Mouse (Mus musculus) midbrain, embryonic 16.5 days (tissue): ENCODE measurements around the gene Dock6. TPM values are rescaled to one million over a fixed set of nuclear protein-coding genes. Genes with fewer than 3 reads are reported as not detected.

Experiments
- ATAC-seq: fragments of 200-750 bp; cut with Nextera tagmentation; 2 replicates; pipeline ENCODE4 v1.8.0; 2017; ENCODE audit warnings: moderate TSS enrichment
- H3K27ac ChIP-seq: fragments of 300-500 bp; sonication (generic); 2 replicates; pipeline ENCODE4 v1.5.1; 2014; ENCODE audit warnings: mild to moderate bottlenecking, low read length, mixed read lengths
- H3K27me3 ChIP-seq: fragments of 300-500 bp; sonication (generic); 2 replicates; pipeline ENCODE4 v1.6.1; 2014; ENCODE audit warnings: low read depth, low read length, mixed read lengths; ENCODE audit not compliant: control insufficient read depth, insufficient read depth
- H3K36me3 ChIP-seq: fragments of 300-500 bp; sonication (generic); 2 replicates; pipeline ENCODE4 v1.6.1; 2014; ENCODE audit warnings: mild to moderate bottlenecking, low read length, moderate library complexity, mixed read lengths; ENCODE audit not compliant: control insufficient read depth, insufficient read depth
- H3K4me1 ChIP-seq: fragments of 300-500 bp; sonication (generic); 2 replicates; pipeline ENCODE4 v1.6.1; 2014; ENCODE audit warnings: mild to moderate bottlenecking, low read length, mixed read lengths; ENCODE audit not compliant: control insufficient read depth, insufficient read depth
- H3K4me2 ChIP-seq: fragments of 300-500 bp; sonication (generic); 2 replicates; pipeline ENCODE4 v1.6.1; 2014; ENCODE audit warnings: mild to moderate bottlenecking, low read length, mixed read lengths
- H3K4me3 ChIP-seq: fragments of 300-500 bp; sonication (generic); 2 replicates; pipeline ENCODE4 v1.5.1; 2014; ENCODE audit warnings: low read depth, mild to moderate bottlenecking, low read length, moderate library complexity, mixed read lengths
- H3K9ac ChIP-seq: fragments of 300-500 bp; sonication (generic); 2 replicates; pipeline ENCODE4 v1.6.1; 2014; ENCODE audit warnings: low read depth, low read length, mixed read lengths
- H3K9me3 ChIP-seq: fragments of 300-500 bp; sonication (generic); replicated peaks from 2 replicates; pipeline ENCODE4 v1.6.1; 2014; ENCODE audit warnings: mild to moderate bottlenecking, low read length, mixed read lengths; ENCODE audit not compliant: control insufficient read depth, poor library complexity, severe bottlenecking
- WGBS: fragments of 180-500 bp; shearing (Covaris S2); extraction: QIAGEN DNeasy Blood & Tissue Kit; methylation state at CpG from one replicate; pipeline ENCODE4 v1.1.7; 2014; 5-methylcytosine and 5-hydroxymethylcytosine counted together
- polyA plus RNA-seq: library from polyadenylated mRNA; unstranded; fragments of >200 nt; fragmentation: Nextera tagmentation; extraction: Ambion mirVana; gene quantifications from 2 replicates; pipeline ENCODE4 v1.2.1, GENCODE M21; 2015

The Dock6 gene
- polyA plus RNA-seq, 1 experiment from 2014 or later, result 13.4 TPM

DNA sequence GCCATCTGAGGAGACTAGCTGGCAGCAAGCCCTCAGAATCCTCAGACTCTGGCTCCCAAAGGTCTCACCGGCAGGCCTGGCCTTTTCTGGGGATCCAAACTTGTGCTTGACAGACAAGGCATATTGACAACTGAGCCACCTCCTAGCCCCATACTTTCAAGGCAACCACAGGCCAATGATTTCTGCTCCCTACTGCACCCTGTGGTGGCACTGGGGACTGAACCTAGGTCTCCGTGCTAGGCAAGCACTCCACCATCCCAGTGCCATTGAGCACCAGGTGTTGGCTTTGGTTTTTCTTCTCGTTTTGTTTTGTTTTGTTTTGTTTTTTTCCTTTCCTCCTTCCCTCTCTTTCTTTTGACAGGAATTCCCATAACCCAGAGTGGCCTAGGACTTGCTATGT, 43.9 kb downstream of the Dock6 start:
- Histone ChIP-seq H3K4me1 (no peaks in the 10 kb centered on the region), H3K9ac (no peak overlapping the region), H3K9me3 (no peaks in the 10 kb centered on the region), H3K27me3 (no peaks in the 10 kb centered on the region), H3K4me3 (no peak overlapping the region), H3K4me2 (no peak overlapping the region), H3K36me3 (no peaks in the 10 kb centered on the region), H3K27ac (no peak overlapping the region)
- WGBS, result 80% methylated on average over 3 of the region's 3 CpGs
- no peak for ATAC-seq

DNA sequence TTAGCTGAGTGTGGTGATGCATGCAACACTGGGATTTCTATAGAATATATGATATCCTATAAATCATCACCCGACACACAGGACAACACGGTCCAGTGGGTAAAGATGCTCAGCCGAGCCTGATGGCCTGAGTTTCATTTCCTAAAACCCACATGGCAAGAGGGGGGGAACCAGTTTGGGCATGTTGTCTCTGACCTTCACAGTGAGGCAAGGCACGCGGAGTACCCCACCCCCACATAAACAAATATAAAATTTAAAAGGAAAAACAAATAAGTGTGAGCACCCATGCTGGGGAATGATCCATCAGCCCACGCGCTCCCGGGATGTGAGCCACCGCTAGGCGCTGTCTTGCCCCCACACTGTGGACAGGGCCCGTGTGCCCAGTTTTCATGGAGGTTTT, 45.5 kb downstream of the Dock6 start:
- Histone ChIP-seq H3K36me3 (no peaks in the 10 kb centered on the region), H3K9ac (no peak overlapping the region), H3K9me3 (no peaks in the 10 kb centered on the region), H3K27me3 (no peaks in the 10 kb centered on the region), H3K4me2 (no peak overlapping the region), H3K4me3 (no peak overlapping the region), H3K27ac (no peak overlapping the region), H3K4me1 (no peaks in the 10 kb centered on the region)
- WGBS, result 88% methylated on average over 11 of the region's 11 CpGs
- no peak for ATAC-seq

DNA sequence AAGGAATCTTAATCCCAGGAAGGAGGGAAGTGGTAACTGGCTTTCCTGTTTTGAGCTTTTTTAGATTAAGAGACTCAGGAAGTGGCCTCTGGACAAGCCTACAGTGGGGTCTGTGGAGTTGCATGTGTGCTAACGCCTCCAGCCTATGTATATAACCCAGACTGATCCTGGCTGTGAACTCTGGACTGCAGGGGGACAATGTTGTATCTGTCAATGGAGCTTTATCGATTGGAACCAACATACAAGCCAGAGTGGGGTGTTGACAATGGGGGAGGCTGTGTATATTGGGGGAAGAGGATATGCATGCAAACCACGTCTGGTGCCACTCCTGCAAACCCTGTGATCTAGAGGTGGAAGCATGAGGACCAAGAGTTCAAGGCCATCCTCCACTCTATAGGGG, 46.1 kb downstream of the Dock6 start:
- no peaks in the 10 kb centered on the region for H3K27me3 ChIP-seq
- H3K9ac ChIP-seq, result no peak overlapping the region
- H3K36me3 ChIP-seq, result no peaks in the 10 kb centered on the region
- H3K4me2 ChIP-seq, result no peak overlapping the region
- WGBS, result 68% methylated on average over 3 of the region's 3 CpGs
- no peak overlapping the region for H3K4me3 ChIP-seq
- no peaks in the 10 kb centered on the region for H3K9me3 ChIP-seq
- no peak overlapping the region for H3K27ac ChIP-seq
- ATAC-seq, result no peak
- no peaks in the 10 kb centered on the region for H3K4me1 ChIP-seq

DNA sequence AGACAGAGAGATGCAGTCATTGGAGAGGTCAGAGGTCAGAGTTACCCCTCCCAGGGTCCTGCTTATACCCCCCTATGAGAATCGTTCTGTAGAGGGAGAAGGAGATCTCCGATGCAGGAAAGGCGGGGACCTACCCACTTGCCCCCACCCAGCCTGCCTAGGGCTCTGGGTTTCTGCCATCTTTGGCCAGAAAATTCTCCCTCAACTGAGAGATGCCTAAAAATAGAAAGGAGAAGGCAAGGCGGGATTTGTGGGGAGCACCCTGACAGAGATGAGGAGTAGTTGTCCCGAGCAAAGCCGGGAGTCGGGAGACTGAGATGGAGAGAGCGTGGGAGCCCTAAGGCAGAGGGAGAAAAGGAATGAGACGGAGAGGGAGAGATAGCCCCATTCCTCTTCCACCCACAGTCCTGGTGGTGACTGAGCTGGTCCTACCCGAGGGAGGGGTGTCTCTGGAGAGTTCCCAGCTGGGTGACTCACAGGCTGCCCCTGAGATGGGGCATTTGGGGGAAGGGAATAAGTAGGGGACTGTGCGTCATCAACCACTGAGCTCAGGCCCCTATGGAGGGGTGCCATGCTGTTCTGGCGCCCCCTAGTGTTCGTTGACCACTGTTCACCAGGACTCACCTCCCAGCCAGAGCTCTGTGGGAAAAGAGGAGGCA, 48.3 kb downstream of the Dock6 start:
- Histone ChIP-seq H3K9ac (no peak overlapping the region), H3K9me3 (no peaks in the 10 kb centered on the region), H3K4me3 (no peak overlapping the region), H3K36me3 (no peaks in the 10 kb centered on the region), H3K27me3 (no peaks in the 10 kb centered on the region), H3K4me2 (no peak overlapping the region), H3K4me1 (no peaks in the 10 kb centered on the region), H3K27ac (no peak overlapping the region)
- 38% methylated on average over 13 of the region's 13 CpGs for WGBS
- peak; percentile 81 for ATAC-seq

DNA sequence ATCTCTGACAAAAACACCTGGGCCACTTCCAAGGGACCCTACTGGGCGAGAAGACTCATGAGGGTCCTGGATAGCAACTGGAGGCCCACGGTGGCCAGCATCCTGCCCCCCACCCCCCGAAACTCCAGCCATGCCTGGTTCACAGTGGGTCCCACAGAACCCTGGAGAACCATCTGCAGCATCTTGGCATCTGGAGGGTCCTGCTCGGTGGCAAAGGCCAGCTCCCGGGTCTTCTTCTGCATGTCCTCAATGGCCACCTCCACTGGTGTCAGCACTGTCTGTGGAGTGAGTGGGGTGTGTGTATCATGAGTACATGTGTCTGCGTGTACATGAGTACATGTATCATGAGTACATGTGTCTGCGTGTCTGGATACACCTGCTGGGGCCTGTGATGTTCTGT, 50.8 kb downstream of the Dock6 start:
- WGBS, result 87% methylated on average over 7 of the region's 7 CpGs

DNA sequence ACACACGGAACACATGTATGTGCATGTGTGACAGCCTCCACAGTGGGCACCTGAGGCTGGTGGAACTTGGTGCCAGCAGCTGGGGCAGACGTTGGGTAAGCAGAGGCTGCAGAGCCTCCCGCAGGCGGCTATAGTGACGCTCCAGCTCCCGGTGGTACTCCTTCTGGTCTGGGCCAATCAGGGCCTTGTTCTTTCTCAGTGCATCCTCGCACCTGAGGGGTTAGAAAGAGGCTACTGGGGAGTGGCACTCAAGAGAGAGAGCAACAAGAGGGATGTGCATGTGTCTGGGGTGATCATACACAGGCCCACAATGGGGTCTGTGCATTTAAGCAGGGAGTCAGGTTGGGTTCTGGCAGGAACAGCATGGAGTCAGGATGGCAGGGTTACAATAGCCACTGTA, 51.3 kb downstream of the Dock6 start:
- Histone ChIP-seq H3K9me3 (no peaks in the 10 kb centered on the region), H3K36me3 (no peaks in the 10 kb centered on the region), H3K4me1 (peaks cover 4% of the 10 kb centered on the region), H3K4me2 (no peak overlapping the region), H3K27me3 (0 out of 2 replicates have a peak, but pooled peaks cover 3% of the 10 kb centered on the region), H3K27ac (no peak overlapping the region), H3K4me3 (no peak overlapping the region), H3K9ac (no peak overlapping the region)
- ATAC-seq, result no peak
- 73% methylated on average over 7 of the region's 7 CpGs for WGBS

More for the DNA sequence above, 50.8 kb downstream of the Dock6 start:
- Histone ChIP-seq H3K4me3 (no peak overlapping the region), H3K27me3 (0 out of 2 replicates have a peak, but pooled peaks cover 3% of the 10 kb centered on the region), H3K36me3 (no peaks in the 10 kb centered on the region), H3K9me3 (no peaks in the 10 kb centered on the region), H3K27ac (no peak overlapping the region), H3K9ac (no peak overlapping the region), H3K4me1 (peaks cover 4% of the 10 kb centered on the region), H3K4me2 (no peak overlapping the region)
- ATAC-seq, result no peak

DNA sequence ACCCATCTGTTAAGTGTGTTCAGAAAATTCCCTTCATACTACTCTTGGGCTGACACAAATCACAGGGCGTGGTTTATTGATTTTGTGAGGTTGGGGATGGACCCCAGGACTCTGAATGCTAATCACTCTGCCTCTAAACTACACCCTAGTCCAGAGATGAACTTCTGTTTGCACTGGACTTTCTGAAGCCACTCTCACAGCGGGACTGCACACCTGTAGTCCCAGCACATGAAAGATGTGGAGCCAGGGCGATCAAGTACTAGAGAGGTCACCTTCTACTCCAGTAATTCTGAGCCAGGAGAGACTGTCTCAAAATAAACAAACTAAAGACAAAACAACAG, 53.5 kb downstream of the Dock6 start:
- 0 out of 2 replicates have a peak, but pooled peaks cover 3% of the 10 kb centered on the region for H3K27me3 ChIP-seq
- peak overlapping the region; percentile 75 for H3K4me3 ChIP-seq
- peak overlapping the region; percentile 88 for H3K4me2 ChIP-seq
- H3K9me3 ChIP-seq, result no peaks in the 10 kb centered on the region
- WGBS, result 49% methylated on average over 3 of the region's 3 CpGs
- no peak for ATAC-seq
- no peak overlapping the region for H3K9ac ChIP-seq
- no peak overlapping the region for H3K27ac ChIP-seq
- H3K4me1 ChIP-seq, result peaks cover 4% of the 10 kb centered on the region
- no peaks in the 10 kb centered on the region for H3K36me3 ChIP-seq

DNA sequence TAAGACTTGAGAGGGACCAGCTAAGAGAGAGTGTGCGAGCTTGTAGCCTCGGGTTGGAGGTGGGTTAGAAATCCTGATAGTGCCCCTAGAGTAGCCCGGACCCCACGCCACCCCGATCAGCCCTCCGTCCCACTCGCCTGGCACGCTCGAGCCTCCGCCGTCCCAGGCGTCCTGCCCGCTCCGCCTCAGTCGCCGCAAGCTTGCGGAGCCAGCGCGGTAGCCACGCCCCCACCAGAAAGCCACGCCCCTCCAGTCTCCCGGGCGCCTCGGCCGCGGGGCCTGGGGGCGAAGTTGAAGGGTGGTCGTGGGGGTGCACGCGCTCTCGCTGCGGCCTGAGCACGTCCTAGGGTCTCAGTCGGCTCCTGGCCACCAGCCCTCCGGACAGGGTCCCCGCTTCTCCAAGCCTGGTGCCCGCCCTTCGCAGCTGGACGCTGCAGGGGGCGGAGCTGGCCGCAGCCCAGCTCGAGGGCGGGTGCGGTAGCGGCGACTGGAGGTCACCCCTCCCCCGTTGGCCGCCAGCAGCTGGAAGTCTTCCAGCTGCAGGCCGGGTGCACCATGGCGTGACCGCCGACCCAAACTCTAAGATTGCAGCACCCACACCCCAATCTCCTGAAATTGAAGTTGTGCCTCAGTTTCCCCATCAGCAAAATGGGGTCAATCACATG, 54.0 kb downstream of the Dock6 start, which contains the start of gene Kank2:
Kank2 (minus strand) TSS at position 400 of the 665 bp plus-strand sequence.
- peak within 1 kb of the TSS; percentile 75 for H3K4me3 ChIP-seq
- peaks cover 4% of the 10 kb centered on the region for H3K4me1 ChIP-seq
- 0 out of 2 replicates have a peak, but pooled peaks cover 3% of the 10 kb centered on the region for H3K27me3 ChIP-seq
- no peaks in the 10 kb centered on the region for H3K36me3 ChIP-seq
- H3K9me3 ChIP-seq, result no peaks in the 10 kb centered on the region
- H3K27ac ChIP-seq, result peak within 1 kb of the TSS; percentile 53
- peak; percentile 74 for ATAC-seq
- peak within 1 kb of the TSS; percentile 69 for H3K9ac ChIP-seq
- under 1% methylated on average over 51 of the region's 52 CpGs for WGBS
- H3K4me2 ChIP-seq, result peak within 1 kb of the TSS; percentile 88

DNA sequence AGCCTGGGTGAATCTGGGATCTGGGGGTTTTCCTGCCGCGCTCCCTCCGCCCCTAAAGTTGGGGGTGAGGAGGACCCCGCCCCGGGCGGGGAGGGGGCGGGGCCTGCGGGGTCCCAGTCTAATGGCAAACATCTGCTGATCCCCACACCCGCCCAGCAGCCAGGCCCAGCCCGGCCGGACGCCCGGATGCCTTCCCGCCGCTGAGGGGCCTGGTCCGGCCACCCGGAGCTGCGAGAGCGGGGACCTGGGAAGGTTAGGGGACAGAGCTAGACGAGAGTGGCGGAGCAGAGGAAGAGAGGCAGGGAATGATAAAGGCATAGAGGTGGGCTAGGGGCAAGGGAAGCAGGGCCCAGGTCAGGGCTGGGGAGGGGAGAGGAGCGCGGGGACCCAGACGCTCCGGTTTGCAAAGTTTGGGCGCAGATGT, 54.5 kb downstream of the Dock6 start:
- peak overlapping the region; percentile 75 for H3K4me3 ChIP-seq
- H3K9me3 ChIP-seq, result no peaks in the 10 kb centered on the region
- ATAC-seq, result peak; percentile 49
- H3K27me3 ChIP-seq, result 0 out of 2 replicates have a peak, but pooled peaks cover 3% of the 10 kb centered on the region
- H3K4me2 ChIP-seq, result peak overlapping the region; percentile 88
- H3K9ac ChIP-seq, result peak overlapping the region; percentile 69
- peak overlapping the region; percentile 53 for H3K27ac ChIP-seq
- peaks cover 4% of the 10 kb centered on the region for H3K4me1 ChIP-seq
- 0% methylated on average over 26 of the region's 26 CpGs for WGBS
- H3K36me3 ChIP-seq, result no peaks in the 10 kb centered on the region
